Mouse (Mus musculus): ENCODE data around the gene Rab39. TPM values are rescaled to one million over a fixed set of nuclear protein-coding genes. Genes with fewer than 3 reads are reported as not detected.

Rab39 gene
- total RNA-seq (2023), result 0.67 TPM

GRCm38 (mm10) chr9:53705992-53706696 is at the start of gene Rab39:
Rab39 (minus strand) TSS chr9:53706232.

GRCm38 (mm10) chr9:53669680-53670219 is 36.3 kb downstream of the Rab39 start, which contains the start of gene Cul5:
Cul5 (minus strand) TSS chr9:53670014.

Other genes starting within 250 kb of the Rab39 start
- 63.6 TPM for gene Atm, start 169.5 kb downstream of the Rab39 start, total RNA-seq (2023)
- 22.6 TPM for gene Npat, start 169.2 kb downstream of the Rab39 start, total RNA-seq (2023)
- gene Acat1, start 95.8 kb downstream of the Rab39 start, total RNA-seq (2023), result 34.2 TPM
- gene Cul5, start 36.2 kb downstream of the Rab39 start, total RNA-seq (2023), result 27.5 TPM
- gene Slc35f2, start 65.3 kb upstream of the Rab39 start, total RNA-seq (2023), result 8.9 TPM
- gene Sln, start 143.9 kb upstream of the Rab39 start, total RNA-seq (2023), result not detected

Data from CD4-positive naive resting alpha-beta T cell, adult 76 days (primary cell).